Mouse (Mus musculus) heart, adult 18-20 months (tissue): ENCODE data around the gene Sat1. TPM values are rescaled to one million over a fixed set of nuclear protein-coding genes. Genes with fewer than 3 reads are reported as not detected.
"Not testable (repeated sequence)": the region's sequence is repeated elsewhere in the genome, so short reads cannot be mapped to it uniquely, and the experiment has no call there.

Experiments used
- DNase-seq, 2 experiments: peaks; one replicate each; pipeline ENCODE4 v3.0.0; 2021 to 2022; ENCODE audit warnings: mixed read lengths in 1 of 2
- long read RNA-seq, 2 experiments: library from polyadenylated mRNA; stranded (forward); transcript quantifications; one replicate each; pipeline ENCODE4 v2.0.0; 2021
- total RNA-seq, 2 experiments: library from RNA; stranded (reverse); gene quantifications; 2 replicates each; pipeline ENCODE4 v1.2.3; 2021

Gene Sat1
- total RNA-seq: 10 to 100 TPM; 29.0 to 37.8 TPM
- long read RNA-seq, experiment 1, transcript Sat1-201 (6 exons, 1,162 nt): major isoform, 16 of 17 reads
- long read RNA-seq, experiment 1, partial matches to known transcripts: 0 of 17 reads
- long read RNA-seq, experiment 1, other reads (novel, unspliced or antisense): 1 of 17 reads
- long read RNA-seq, experiment 2, transcript Sat1-201 (6 exons, 1,162 nt): major isoform, 17 of 21 reads
- long read RNA-seq, experiment 2, partial matches to known transcripts: 0 of 21 reads
- long read RNA-seq, experiment 2, other reads (novel, unspliced or antisense): 2 of 21 reads

DNA sequence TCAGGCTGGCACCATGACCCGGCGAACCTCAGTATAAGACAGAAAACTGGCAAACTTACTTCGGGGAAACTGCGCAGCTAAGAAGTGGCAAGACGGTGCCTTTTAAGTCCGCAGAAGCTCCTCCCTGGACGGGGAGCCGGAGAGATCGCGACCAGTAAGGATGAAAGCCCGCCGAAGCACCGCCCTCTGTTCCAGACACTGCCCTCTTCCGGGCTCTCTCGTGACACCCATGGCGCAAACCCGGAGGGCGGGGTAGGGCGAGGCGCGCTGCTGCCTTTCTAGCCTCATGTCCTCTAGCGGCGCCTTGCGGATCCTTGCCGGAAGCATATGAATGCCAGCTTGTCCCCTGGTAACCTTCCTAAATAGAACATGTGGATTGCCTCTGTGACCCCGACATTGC, at the start of gene Sat1:
Sat1 (minus strand) TSS at position 179 of the 400 bp plus-strand sequence.
- DNase-seq: peak; percentile 93 to 97

DNA sequence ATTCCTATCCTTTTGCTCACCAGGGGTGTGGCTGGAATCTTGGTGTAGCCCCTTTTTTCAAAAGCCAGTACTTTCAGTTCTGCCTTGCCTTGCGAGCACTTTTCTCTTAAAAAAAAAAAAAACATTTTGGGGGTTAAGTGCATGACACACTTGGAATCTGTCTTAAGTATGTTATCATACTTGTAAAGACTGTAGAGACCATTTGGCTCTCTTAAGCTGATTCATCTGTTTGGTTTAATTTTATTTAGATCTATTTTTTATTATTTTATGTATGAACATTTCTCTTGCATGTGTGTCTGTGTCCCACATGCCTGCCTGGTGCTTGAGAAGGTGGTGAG, 46.6 kb upstream of the Sat1 start:
- no peak for DNase-seq

- DNase-seq: peak; percentile 84 to 95
Measured at GRCm38 (mm10) chrX:155262235-155262914, 46.1 kb upstream of the Sat1 start, which contains the start of gene Acot9. TSS of gene Acot9 (plus strand) at chrX:155262443.

DNA sequence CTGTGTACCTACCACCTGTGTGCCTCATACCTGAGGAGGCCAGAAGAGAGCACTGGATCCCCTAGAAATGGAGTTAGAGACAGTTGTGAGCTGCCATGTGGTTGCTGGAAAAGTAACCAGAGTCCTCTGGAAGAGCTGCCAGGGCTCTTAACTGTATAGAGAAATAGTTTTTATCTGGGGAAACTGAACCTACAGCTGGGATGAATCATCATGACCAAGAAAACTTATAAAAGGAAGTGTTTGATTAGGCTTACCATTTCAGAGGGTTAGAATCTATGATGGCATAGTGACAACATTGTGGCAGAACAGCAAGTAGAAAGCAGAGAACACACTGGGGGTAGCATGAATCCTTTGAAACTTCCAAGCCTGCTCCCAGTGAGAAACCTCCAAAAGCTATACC, 40.6 kb upstream of the Sat1 start:
- no peak for DNase-seq

DNA sequence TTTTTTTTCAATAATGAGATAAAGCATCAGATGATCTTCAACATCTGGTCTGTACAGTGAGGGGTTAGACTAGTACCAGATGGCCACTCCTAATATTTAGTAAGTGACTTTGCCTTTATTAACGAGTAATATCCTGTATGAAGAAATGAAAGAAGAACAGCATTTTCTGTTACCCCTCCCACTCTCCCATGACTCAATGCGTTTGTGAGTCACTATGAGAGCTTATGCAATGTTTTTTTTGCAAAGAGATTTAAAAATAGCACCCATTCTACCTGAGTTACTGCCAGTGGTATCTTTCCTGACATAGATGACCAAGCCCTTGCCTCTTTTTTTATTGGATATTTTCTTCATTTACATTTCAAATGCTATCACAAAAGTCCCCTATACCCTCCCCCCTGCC, 2.0 kb upstream of the Sat1 start:
- DNase-seq: peak in 1 of 2 experiments; percentile 12

DNA sequence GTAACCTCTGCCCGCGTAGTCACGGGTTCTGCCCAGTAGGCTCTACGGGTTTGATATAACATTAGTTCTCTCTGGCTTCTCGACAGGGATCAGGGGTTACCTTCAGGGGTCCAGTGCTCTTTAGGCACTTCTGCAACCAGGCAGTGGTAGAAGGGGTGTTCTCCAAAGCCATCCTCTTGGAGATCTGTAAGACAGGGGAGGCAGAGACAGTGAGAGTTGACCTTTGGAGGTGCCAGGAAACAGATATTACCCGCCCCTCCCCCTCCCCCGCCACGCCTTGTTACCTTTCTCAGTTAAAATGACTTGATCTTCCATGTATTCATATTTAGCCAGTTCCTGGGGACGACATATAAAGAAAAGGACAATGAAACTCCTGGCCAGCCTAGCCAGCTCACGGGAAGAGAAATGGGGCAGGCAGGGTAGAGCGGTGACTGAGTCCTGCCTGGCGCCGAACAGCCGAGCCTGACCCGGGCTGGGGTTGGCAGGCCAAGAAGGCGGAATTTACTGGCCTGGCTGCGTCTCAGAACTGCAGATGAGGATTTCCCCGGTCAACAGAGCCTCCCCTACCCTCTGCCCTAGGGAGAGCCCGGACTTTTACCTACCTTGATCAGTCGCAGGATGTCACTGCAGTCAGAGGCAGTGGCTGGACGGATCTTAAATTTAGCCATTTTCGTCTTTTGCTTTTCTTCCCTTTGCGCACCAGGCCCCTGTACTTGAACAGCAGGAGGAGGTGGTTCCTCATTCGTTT, 574 bp downstream of the Sat1 start:
- peak; percentile 43 to 59 for DNase-seq

GRCm38 (mm10) chrX:155214291-155215136, 1.7 kb downstream of the Sat1 start:
- peak in 1 of 2 experiments; percentile 9 for DNase-seq

- DNase-seq: peak; percentile 51 to 61
Measured at GRCm38 (mm10) chrX:155208671-155209070, 7.6 kb downstream of the Sat1 start.

- DNase-seq: not testable (repeated sequence)
Measured at GRCm38 (mm10) chrX:155205436-155205835, 10.8 kb downstream of the Sat1 start.

- DNase-seq: peak in 1 of 2 experiments; percentile 35
Measured at GRCm38 (mm10) chrX:155202406-155203305, 13.6 kb downstream of the Sat1 start.

DNA sequence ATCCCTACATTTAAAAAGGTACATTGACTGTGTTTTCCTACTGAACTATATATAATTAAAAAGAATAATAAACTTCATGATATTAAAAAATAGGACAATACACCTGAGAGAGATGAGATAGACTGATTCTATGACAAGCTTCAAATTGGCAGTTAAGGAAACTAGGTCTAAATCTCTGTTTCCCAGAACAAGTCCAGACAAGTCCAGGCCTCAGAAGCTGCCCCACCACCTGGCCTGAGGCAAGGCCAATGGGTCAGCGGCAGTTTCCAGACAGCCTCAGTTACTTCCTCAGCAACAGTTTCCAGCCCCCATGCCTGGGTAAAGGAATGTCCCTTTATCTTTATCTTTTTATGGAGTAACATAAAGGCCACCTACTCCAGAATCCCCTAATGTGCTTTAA, 14.4 kb downstream of the Sat1 start:
- DNase-seq: no peak

DNA sequence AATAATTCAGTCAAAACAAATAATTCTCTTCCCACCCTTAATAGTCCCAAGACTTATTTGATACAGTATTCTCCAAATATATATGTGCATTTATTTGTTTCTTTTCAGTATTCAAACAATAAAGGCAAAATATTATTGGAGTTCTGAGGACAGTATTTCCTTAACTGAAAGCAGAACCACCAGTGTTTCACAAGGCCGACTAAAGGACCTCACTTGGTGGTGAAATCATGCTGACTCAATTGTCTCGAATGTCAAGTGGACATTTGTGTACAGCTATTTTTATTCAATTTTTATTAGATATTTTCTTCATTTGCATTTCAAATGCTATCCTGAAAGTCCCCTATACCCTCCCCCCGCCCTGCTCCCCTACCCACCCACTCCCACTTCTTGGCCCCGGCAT, 21.3 kb downstream of the Sat1 start:
- DNase-seq: no peak

DNA sequence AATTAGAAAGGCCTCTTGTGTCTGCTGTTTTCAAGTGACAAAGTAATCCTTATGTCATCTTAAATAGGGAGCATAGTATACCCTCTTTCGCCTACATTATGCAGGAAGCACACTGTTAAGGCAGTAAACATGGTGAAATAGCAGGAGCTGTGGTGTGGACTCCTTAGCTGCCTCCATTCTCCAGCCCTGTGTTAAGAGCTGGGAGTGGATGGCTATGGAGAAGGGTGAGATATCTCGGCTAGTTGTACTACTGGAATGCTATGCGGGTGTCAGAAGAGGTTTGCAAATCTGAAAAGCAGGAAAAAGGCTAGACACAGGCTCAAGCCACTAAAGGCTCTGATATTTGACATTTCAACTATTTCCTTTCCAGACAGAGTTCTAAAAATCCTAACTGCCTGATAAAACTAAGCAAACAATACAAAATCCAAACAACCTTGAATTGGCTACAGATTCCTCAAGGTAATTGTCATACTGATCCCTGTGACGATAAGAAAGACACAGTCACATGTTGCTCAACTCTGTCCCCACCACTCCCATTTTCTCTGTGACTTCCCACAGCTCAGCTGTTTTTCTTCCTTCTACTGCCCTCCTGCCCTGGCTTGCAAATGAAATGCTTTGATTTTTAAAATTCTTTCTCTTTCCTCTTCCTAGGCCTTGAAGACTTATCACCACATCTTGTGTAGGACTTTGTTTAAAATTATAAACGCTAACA, 22.4 kb downstream of the Sat1 start:
- DNase-seq: no peak

DNA sequence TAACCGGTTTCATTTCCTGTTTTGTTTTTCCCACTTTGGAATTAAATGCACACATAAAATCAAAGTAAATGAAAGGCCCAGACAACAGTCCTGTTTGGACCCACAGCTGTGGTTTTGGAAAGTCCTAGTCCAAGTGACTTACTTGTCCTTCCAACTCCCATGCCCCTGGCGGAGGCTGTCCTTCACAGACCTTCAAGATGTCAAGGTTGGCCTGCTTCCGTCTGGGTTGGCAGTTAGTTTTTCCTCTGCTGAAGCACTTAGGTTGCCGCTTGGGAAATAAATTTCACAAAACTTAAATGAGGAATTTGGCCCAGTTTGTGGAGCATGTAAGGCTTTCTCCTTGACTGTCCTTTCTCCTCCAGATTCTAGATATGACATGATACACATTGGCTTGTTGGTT, 24.3 kb downstream of the Sat1 start:
- DNase-seq: peak; percentile 24 to 26

GRCm38 (mm10) chrX:155177640-155178039, 38.6 kb downstream of the Sat1 start:
- no peak for DNase-seq

- DNase-seq: peak in 1 of 2 experiments; percentile 15
Measured at GRCm38 (mm10) chrX:155177230-155177629, 39.0 kb downstream of the Sat1 start.

DNA sequence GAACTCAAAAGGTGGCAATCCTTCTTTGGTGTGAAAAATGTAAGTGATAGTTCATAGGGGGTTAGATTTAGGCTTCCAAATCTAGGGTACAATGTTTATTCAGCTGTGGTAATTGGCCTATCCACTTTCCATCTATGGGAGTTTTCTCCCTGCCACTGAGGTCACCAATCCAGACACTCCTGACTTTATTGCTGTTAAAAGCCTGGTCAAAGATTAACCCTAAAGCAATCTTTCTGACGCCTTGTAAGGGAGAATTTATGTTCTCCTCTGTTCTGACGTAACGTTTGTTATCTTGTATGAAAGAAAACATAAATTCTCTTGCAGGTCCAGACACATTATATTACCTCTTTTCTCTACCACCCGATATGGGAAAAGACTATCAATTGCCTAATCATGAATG, 40.7 kb downstream of the Sat1 start:
- no peak for DNase-seq

DNA sequence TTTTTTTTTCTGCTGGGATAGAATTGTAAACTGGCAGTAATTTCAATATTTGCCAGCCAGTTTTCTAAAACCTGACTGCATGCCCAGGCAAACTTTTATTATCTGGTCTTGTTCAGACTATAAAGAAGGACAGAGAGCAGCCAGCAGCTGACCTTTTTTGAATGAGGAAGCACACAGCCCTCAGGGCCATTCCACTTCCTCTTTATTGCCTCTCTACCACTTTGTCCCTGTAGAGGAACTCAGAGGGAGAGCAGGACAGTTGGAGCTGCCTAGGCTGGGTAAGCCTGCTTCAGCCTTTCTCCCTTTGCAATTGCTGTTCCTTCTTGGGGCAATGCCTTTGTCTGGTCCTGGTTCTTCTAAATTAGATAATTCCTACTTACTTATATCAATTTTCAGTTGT, 43.9 kb downstream of the Sat1 start:
- DNase-seq: peak in 1 of 2 experiments; percentile 27

DNA sequence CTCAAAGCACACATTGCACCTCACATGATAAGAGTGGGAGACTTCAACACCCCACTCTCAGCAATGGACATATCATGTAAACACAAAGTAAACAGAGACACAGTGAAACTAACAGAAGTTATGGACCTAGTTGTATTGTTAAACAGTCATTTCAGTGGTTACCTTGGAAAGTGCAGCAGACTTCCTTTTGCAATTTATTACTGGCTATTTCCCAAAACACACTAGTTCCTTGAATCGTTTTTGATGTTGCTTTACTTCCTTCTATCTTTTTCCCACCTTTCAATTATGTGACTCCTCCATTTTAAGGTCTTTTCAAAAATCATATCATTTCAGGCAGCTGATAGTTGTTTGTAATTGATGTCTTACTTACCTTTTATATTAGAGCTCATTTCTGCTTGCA, 44.5 kb downstream of the Sat1 start:
- DNase-seq: no peak

GRCm38 (mm10) chrX:155169886-155170285, 46.4 kb downstream of the Sat1 start:
- DNase-seq: no peak
